Mouse (Mus musculus) forebrain, embryonic 11.5 days (tissue): Measurements from ENCODE around the gene Slc40a1. TPM values are rescaled to one million over a fixed set of nuclear protein-coding genes. Genes with fewer than 3 reads are reported as not detected.

Experiments
- ATAC-seq: fragments of 200-750 bp; cut with Nextera tagmentation; replicated peaks from 2 replicates; pipeline ENCODE4 v1.8.0; 2017; ENCODE audit warnings: moderate TSS enrichment; ENCODE audit not compliant: low FRiP score
- DNase-seq: peaks from one replicate; pipeline ENCODE4 v3.0.0-alpha.2; 2017; ENCODE audit warnings: low spot score
- H3K27ac ChIP-seq: fragments of 300-500 bp; sonication (generic); 2 replicates; pipeline ENCODE4 v1.5.1; 2014; ENCODE audit warnings: low read depth, low read length
- H3K27me3 ChIP-seq: fragments of 300-500 bp; sonication (generic); 2 replicates; pipeline ENCODE4 v1.6.1; 2014; ENCODE audit warnings: mild to moderate bottlenecking, low read length, mixed read lengths; ENCODE audit not compliant: control insufficient read depth, insufficient read depth
- H3K36me3 ChIP-seq: fragments of 300-500 bp; sonication (generic); 2 replicates; pipeline ENCODE4 v1.6.1; 2014; ENCODE audit warnings: mild to moderate bottlenecking, low read length, moderate library complexity, mixed read lengths; ENCODE audit not compliant: control insufficient read depth, insufficient read depth
- H3K4me1 ChIP-seq: fragments of 300-500 bp; sonication (generic); replicated peaks from 2 replicates; pipeline ENCODE4 v1.6.1; 2014; ENCODE audit warnings: low read length, mixed read lengths; ENCODE audit not compliant: control insufficient read depth, insufficient read depth
- H3K4me2 ChIP-seq: fragments of 300-500 bp; sonication (generic); 2 replicates; pipeline ENCODE4 v1.6.1; 2014; ENCODE audit warnings: low read depth, mild to moderate bottlenecking, low read length, moderate library complexity, mixed read lengths; ENCODE audit not compliant: severe bottlenecking
- H3K4me3 ChIP-seq: fragments of 300-500 bp; sonication (generic); 2 replicates; pipeline ENCODE4 v1.5.1; 2014; ENCODE audit warnings: low read depth, low read length
- H3K9ac ChIP-seq: fragments of 300-500 bp; sonication (generic); 2 replicates; pipeline ENCODE4 v1.6.1; 2014; ENCODE audit warnings: low read length
- H3K9me3 ChIP-seq: fragments of 300-500 bp; sonication (generic); 2 replicates; pipeline ENCODE4 v1.6.1; 2016; ENCODE audit warnings: low read length, mixed read lengths; ENCODE audit not compliant: control insufficient read depth
- WGBS: fragments of 180-500 bp; shearing (Covaris S2); extraction: QIAGEN DNeasy Blood & Tissue Kit; methylation state at CpG from one replicate; pipeline ENCODE4 v1.1.7; 2014; 5-methylcytosine and 5-hydroxymethylcytosine counted together
- polyA plus RNA-seq: library from polyadenylated mRNA; unstranded; fragments of >200 nt; fragmentation: Nextera tagmentation; extraction: Ambion mirVana; gene quantifications from 2 replicates; pipeline ENCODE4 v1.2.1, GENCODE M21; 2014

The Slc40a1 gene
- 13.8 and 19.7 TPM in 2 replicates for polyA plus RNA-seq

DNA sequence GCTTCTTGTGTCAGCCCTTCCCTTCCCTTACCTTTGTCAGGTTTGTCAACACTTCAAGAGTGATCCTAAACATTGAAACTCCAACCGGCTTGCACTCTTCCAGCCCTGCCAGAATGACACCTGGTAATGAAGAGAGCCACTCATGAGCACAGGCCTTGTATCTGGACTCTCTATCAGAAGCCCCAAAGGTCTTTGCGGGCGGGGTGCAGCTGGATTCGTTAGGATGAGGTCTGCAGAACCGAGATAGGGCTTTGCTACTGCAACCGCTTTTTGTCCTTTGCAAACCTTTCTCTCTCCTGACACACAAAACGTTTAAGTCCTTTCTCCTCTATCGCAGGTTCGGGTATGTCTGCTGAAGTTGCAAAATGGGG is at the start of gene Slc40a1:
Gene Slc40a1 (minus strand): TSS at position 131 of the 371 bp plus-strand sequence.
- peaks cover 9% of the 10 kb centered on the region for H3K27me3 ChIP-seq
- 20% methylated on average over 9 of the region's 9 CpGs for WGBS
- H3K4me3 ChIP-seq = peak within 1 kb of the TSS; percentile 48
- ATAC-seq (0 out of 2 replicates have a peak, but pooled peaks have one; percentile 2), DNase-seq (no peak)
- no peaks in the 10 kb centered on the region for H3K36me3 ChIP-seq
- no peak within 1 kb of the TSS for H3K27ac ChIP-seq
- peak within 1 kb of the TSS; percentile 51 for H3K9ac ChIP-seq
- peak within 1 kb of the TSS; percentile 90 for H3K4me2 ChIP-seq
- H3K4me1 ChIP-seq = 0 out of 2 replicates have a peak, but pooled peaks cover 2% of the 10 kb centered on the region
- H3K9me3 ChIP-seq = no peaks in the 10 kb centered on the region

DNA sequence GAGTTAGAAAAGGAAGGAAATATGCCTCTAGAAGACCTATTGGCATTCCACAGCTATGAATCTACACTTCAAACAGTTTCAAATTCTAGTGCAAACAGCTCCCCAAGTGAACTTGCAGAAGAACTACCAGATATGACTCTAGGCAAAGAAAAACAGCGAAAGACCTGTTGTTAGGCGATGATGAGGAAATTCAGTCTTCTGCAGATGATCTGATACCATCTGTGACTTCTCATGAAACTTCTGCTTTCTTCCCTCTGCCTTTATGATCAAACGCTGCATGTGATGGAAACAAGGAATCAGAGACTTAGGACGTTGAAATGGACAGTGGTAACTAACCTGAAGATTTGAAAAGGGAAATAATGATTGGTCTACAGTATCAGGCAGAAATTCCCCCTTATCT is 45.0 kb upstream of the Slc40a1 start:
- DNase-seq (no peak), ATAC-seq (no peak)
- no peaks in the 10 kb centered on the region for H3K27me3 ChIP-seq
- no peak overlapping the region for H3K9ac ChIP-seq
- no peak overlapping the region for H3K4me3 ChIP-seq
- H3K9me3 ChIP-seq = no peaks in the 10 kb centered on the region
- no peak overlapping the region for H3K27ac ChIP-seq
- H3K4me2 ChIP-seq = no peak overlapping the region
- no peaks in the 10 kb centered on the region for H3K36me3 ChIP-seq
- 87% methylated on average over 4 of the region's 4 CpGs for WGBS
- no peaks in the 10 kb centered on the region for H3K4me1 ChIP-seq

DNA sequence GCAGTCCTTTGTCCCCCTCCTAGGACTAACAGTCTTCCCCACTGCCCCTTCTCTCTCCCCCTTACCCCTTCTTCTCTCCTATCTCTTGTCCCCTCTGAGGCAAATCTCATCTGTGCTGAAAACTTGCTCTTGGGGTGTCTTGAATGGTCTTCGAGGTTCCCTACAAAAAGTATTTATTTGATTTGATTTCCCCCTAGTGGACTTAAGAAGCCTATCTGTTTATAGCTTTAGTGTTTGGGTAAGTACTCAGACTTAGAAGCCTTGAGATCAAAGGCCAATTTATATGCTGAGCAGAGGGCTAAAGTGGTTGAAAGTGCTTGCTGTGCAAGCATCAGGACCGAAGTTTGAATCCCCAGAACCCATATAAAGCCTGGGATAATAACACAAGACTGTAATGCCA is 22.7 kb upstream of the Slc40a1 start:
- no peaks in the 10 kb centered on the region for H3K27me3 ChIP-seq
- H3K36me3 ChIP-seq = no peaks in the 10 kb centered on the region
- WGBS = 65% methylated on average over 2 of the region's 2 CpGs
- H3K4me2 ChIP-seq = no peak overlapping the region
- no peak overlapping the region for H3K9ac ChIP-seq
- H3K4me3 ChIP-seq = no peak overlapping the region
- DNase-seq (no peak), ATAC-seq (no peak)
- no peaks in the 10 kb centered on the region for H3K9me3 ChIP-seq
- H3K4me1 ChIP-seq = no peaks in the 10 kb centered on the region
- H3K27ac ChIP-seq = no peak overlapping the region

DNA sequence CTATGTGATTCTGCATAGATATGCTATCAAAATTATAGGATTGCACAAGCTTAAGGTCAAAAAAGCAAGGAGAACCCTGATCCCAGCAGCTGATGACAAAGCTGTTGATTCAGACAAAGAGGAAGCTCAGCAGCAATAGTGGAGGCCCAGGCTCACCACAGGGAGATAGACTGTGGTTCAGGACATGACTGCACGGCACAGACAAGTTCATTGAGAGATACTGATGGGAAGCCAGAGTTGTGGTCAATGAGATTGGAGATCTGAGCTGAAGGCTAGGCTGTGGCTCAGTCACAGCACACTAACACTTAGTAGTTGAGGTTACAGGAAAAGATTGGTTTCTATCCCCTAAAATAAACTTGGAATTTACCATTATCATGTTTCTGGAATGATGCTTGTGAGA is 21.5 kb upstream of the Slc40a1 start:
- Histone ChIP-seq H3K4me1 (no peaks in the 10 kb centered on the region), H3K4me3 (no peak overlapping the region), H3K9me3 (no peaks in the 10 kb centered on the region), H3K4me2 (no peak overlapping the region), H3K27ac (no peak overlapping the region), H3K9ac (no peak overlapping the region), H3K27me3 (no peaks in the 10 kb centered on the region), H3K36me3 (no peaks in the 10 kb centered on the region)
- DNase-seq (no peak), ATAC-seq (no peak)
- 71% methylated on average over 1 of the region's 1 CpGs for WGBS

DNA sequence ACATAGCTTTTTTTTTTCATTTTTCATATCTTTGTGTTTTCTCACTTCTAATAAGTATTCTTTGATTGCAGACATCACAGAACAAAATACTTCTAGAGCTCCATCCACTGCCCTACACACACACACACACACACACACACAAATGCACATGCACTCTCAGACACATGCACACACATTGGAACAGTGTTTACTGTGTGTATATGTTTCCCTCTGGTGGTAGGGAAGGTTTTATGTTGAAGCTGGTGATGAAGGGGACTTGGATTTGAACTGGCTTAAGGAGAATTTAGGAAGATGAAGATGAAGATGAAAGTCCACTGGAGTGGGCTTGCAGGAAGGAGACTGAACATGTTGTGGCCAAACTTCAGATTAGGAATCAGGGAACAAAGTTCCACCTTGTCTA is 4.8 kb upstream of the Slc40a1 start:
- Histone ChIP-seq H3K4me2 (no peak overlapping the region), H3K4me3 (no peak overlapping the region), H3K27ac (no peak overlapping the region), H3K4me1 (0 out of 2 replicates have a peak, but pooled peaks cover 2% of the 10 kb centered on the region), H3K9me3 (no peaks in the 10 kb centered on the region), H3K27me3 (peaks cover 5% of the 10 kb centered on the region), H3K9ac (no peak overlapping the region), H3K36me3 (no peaks in the 10 kb centered on the region)
- DNase-seq (no peak), ATAC-seq (no peak)

DNA sequence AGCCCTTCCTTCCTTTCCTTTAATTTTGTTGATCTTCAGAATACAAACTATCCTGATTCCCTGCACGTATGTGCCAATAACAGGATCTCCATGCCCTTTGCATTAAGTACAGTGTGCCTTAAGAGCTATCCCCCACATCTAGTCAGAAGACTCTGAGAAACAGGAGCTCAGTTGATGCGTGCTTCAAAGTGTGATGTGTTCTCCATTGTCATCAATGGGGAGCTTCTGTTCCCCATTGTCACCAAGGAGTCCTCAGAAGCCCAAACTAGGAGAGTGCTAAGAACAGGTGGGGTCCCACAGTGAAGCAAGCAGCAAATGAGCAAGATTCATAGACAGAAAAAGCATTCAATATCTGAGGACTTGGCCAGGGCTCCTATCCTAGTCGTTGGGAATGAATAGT is 588 bp upstream of the Slc40a1 start:
- DNase-seq = no peak

DNA sequence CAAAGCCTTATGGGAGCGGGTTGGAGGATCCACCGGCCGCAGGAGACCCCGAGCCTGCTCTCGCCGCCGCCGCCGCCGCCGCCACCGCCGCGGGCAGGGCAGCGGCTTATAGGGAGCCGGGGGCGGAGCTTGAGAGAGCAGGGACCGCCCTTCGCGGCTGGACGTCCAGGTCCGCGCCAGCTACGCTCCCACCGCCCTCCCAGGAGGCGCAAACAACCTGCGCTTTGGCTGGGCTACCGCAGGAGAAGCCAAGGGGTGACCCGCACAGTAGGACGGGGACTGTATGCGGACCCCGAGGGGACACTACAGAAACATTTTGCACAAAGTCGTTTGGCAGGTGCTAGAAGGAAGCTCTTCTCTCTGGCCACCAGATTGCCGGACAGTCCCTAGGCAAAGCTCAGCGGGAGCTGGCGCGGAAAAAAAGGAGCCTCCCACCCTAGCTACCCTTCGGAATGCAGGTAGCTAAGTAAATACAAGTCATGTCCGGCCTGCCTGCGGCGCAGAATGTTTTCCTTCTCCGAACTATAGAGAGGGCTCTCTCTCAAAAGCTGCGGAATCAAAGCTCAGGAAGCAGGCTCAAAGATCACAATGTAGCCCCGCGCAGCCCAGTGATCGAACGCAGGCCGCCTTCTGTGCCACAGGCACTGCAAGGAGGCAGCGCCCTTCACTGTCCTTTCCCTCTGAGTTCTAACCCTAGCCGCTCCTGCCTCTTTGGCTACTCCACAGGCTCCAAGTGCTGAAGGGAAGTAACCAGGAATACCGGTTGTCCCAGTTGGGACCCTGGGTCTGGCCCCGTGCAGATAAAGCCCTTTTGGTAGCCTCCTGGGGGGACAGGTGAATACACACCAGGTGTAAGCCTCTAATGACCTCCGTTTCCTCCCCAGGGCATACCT is 577 bp downstream of the Slc40a1 start:
- DNase-seq = peak; percentile 84
- H3K4me1 ChIP-seq = 0 out of 2 replicates have a peak, but pooled peaks cover 2% of the 10 kb centered on the region
- H3K9me3 ChIP-seq = no peaks in the 10 kb centered on the region
- H3K4me2 ChIP-seq = peak overlapping the region; percentile 90
- H3K9ac ChIP-seq = peak overlapping the region; percentile 51
- whole genome bisulfite sequencing = 1% methylated on average over 53 of the region's 53 CpGs
- H3K4me3 ChIP-seq = peak overlapping the region; percentile 48
- no peak overlapping the region for H3K27ac ChIP-seq
- H3K36me3 ChIP-seq = no peaks in the 10 kb centered on the region
- H3K27me3 ChIP-seq = peaks cover 9% of the 10 kb centered on the region
- ATAC-seq = peak; percentile 97

More for the DNA sequence above, 588 bp upstream of the Slc40a1 start:
- Histone ChIP-seq H3K9me3 (no peaks in the 10 kb centered on the region), H3K4me1 (0 out of 2 replicates have a peak, but pooled peaks cover 2% of the 10 kb centered on the region), H3K4me2 (no peak overlapping the region), H3K27ac (no peak overlapping the region), H3K27me3 (peaks cover 9% of the 10 kb centered on the region), H3K9ac (no peak overlapping the region), H3K4me3 (no peak overlapping the region), H3K36me3 (no peaks in the 10 kb centered on the region)
- ATAC-seq = no peak
- WGBS = 45% methylated on average over 3 of the region's 3 CpGs

DNA sequence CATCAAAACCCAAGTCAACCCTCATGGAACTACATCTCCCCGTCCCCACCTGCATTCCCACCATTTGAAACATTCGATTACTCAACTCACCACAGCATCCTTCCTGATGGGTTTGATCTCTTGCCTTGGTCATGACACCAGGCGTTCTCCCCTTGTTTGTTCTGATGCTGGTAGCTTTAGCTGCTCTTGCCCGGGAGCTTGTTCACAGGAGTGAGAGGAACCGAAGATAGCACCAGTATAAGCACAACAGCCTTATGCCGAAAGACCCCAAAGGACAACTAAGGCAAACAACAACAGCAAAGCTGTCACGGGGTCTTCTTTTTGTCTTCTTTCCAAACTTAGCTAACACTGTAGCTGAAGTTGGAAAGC is 1.2 kb downstream of the Slc40a1 start:
- DNase-seq (no peak), ATAC-seq (peak; percentile 47)
- H3K9me3 ChIP-seq = no peaks in the 10 kb centered on the region
- H3K27ac ChIP-seq = no peak overlapping the region
- peaks cover 9% of the 10 kb centered on the region for H3K27me3 ChIP-seq
- WGBS = 11% methylated on average over 7 of the region's 7 CpGs
- H3K9ac ChIP-seq = peak overlapping the region; percentile 51
- H3K36me3 ChIP-seq = no peaks in the 10 kb centered on the region
- H3K4me2 ChIP-seq = peak overlapping the region; percentile 90
- 0 out of 2 replicates have a peak, but pooled peaks cover 2% of the 10 kb centered on the region for H3K4me1 ChIP-seq
- peak overlapping the region; percentile 48 for H3K4me3 ChIP-seq
